ENCODE assay signal across 9 mouse cellular contexts in genomic region chr6:51015735-51016134, GRCm38 (mm10).
DNase-seq lines count a peak whose midpoint lies in the region; ATAC-seq lines count a peak whose summit lies in the region.
"Had no signal": no experiment of that assay in that cellular context is flagged by ENCODE, and none has a peak within 500 bp of the region (broad histone marks: within the 10 kb centered on the region; RNA-seq: fewer than 3 reads in every experiment).

No protein-coding gene starts in this region.

- DNase-seq in cerebellum, postnatal 10 days: peak; percentile 80 to 82
- peak; percentile 55 for DNase-seq in retina, postnatal 1 day
- DNase-seq in retina, embryonic 14.5 days (ENCODE audit: low spot score): no peak
- DNase-seq in kidney, postnatal 4 days: peak; percentile 44 to 52
- DNase-seq in telencephalon, adult 2 months (ENCODE audit: low read depth, low spot score): peak; percentile 41
- DNase-seq in spleen, postnatal 4 days (ENCODE audit: low spot score in 2 of 2): no peak
- DNase-seq in gastrocnemius, adult 8-10 months (ENCODE audit: low spot score in 2 of 2): no peak
- DNase-seq: thymus, adult 2 months had no signal

- no peak for ATAC-seq in cerebellum, adult (ENCODE audit: insufficient number of reproducible peaks, low FRiP score, low TSS enrichment)

Comparison
In these comparisons a context has a peak if more than half of its experiments do, and no peak if none do; other contexts are left out.
1. DNase-seq: peak in cerebellum, postnatal 10 days (2 of 2), retina, postnatal 1 day (single experiment), kidney, postnatal 4 days (2 of 2) and telencephalon, adult 2 months (single experiment); none in retina, embryonic 14.5 days (single experiment), spleen, postnatal 4 days (0 of 2) and gastrocnemius, adult 8-10 months (0 of 2).